Mouse (Mus musculus): ENCODE data around the gene Gsdma3. TPM values are rescaled to one million over a fixed set of nuclear protein-coding genes. Genes with fewer than 3 reads are reported as not detected.

Gsdma3 gene
- not detected in 2 replicates for polyA plus RNA-seq (2015; fragmentation: Nextera tagmentation; extraction: Ambion mirVana)

GRCm38 (mm10) chr11:98625611-98626410, at the start of gene Gsdma3, which contains the start of gene Gm12355:
Gsdma3 (plus strand) TSS chr11:98626360.
Gm12355 (minus strand) TSS chr11:98625661.
- no peaks in the 10 kb centered on the region for H3K36me3 ChIP-seq
- no peaks in the 10 kb centered on the region for H3K9me3 ChIP-seq
- no peak within 1 kb of the TSS for H3K4me3 ChIP-seq
- no peak for ATAC-seq (ENCODE audit: low FRiP score, low read depth)
- H3K9ac ChIP-seq = no peak within 1 kb of the TSS
- H3K4me1 ChIP-seq (replicated peaks) = no peaks in the 10 kb centered on the region
- H3K4me2 ChIP-seq = no peak within 1 kb of the TSS
- WGBS = 92% methylated on average over 10 of the region's 10 CpGs
- no peak within 1 kb of the TSS for H3K27ac ChIP-seq (replicated peaks)
- no peaks in the 10 kb centered on the region for H3K27me3 ChIP-seq

GRCm38 (mm10) chr11:98577776-98578175, 48.4 kb upstream of the Gsdma3 start:
- ATAC-seq (ENCODE audit: low FRiP score, low read depth) = no peak
- 82% methylated on average over 5 of the region's 5 CpGs for WGBS
- Histone ChIP-seq H3K27ac (replicated peaks) (no peak overlapping the region), H3K4me3 (no peak overlapping the region), H3K9me3 (no peaks in the 10 kb centered on the region), H3K27me3 (no peaks in the 10 kb centered on the region), H3K9ac (no peak overlapping the region), H3K4me1 (replicated peaks) (no peaks in the 10 kb centered on the region), H3K4me2 (no peak overlapping the region), H3K36me3 (peaks cover 8% of the 10 kb centered on the region)

GRCm38 (mm10) chr11:98580301-98581121, 45.6 kb upstream of the Gsdma3 start:
- Histone ChIP-seq H3K27ac (replicated peaks) (no peak overlapping the region), H3K36me3 (peaks cover 16% of the 10 kb centered on the region), H3K27me3 (no peaks in the 10 kb centered on the region), H3K9me3 (no peaks in the 10 kb centered on the region), H3K9ac (no peak overlapping the region), H3K4me2 (no peak overlapping the region), H3K4me3 (no peak overlapping the region), H3K4me1 (replicated peaks) (peaks cover 15% of the 10 kb centered on the region)
- ATAC-seq (ENCODE audit: low FRiP score, low read depth) = no peak
- WGBS = 80% methylated on average over 16 of the region's 16 CpGs

- H3K27ac ChIP-seq (replicated peaks) = no peak overlapping the region
- no peak overlapping the region for H3K4me3 ChIP-seq
- H3K9me3 ChIP-seq = no peaks in the 10 kb centered on the region
- no peak overlapping the region for H3K4me2 ChIP-seq
- no peak overlapping the region for H3K9ac ChIP-seq
- 74% methylated on average over 17 of the region's 17 CpGs for WGBS
- peaks cover 25% of the 10 kb centered on the region for H3K4me1 ChIP-seq (replicated peaks)
- peaks cover 16% of the 10 kb centered on the region for H3K36me3 ChIP-seq
- H3K27me3 ChIP-seq = no peaks in the 10 kb centered on the region
- no peak for ATAC-seq (ENCODE audit: low FRiP score, low read depth)
Measured at GRCm38 (mm10) chr11:98581286-98582029, 44.7 kb upstream of the Gsdma3 start.

GRCm38 (mm10) chr11:98582030-98582388, 44.2 kb upstream of the Gsdma3 start:
- ATAC-seq (ENCODE audit: low FRiP score, low read depth) = no peak
- 79% methylated on average over 8 of the region's 8 CpGs for WGBS

GRCm38 (mm10) chr11:98582551-98583264, 43.5 kb upstream of the Gsdma3 start:
- H3K4me2 ChIP-seq = no peak overlapping the region
- no peak overlapping the region for H3K9ac ChIP-seq
- ATAC-seq (ENCODE audit: low FRiP score, low read depth) = no peak
- no peak overlapping the region for H3K27ac ChIP-seq (replicated peaks)
- no peaks in the 10 kb centered on the region for H3K9me3 ChIP-seq
- WGBS = 90% methylated on average over 12 of the region's 12 CpGs
- peaks cover 16% of the 10 kb centered on the region for H3K36me3 ChIP-seq
- H3K27me3 ChIP-seq = no peaks in the 10 kb centered on the region
- no peak overlapping the region for H3K4me3 ChIP-seq
- peaks cover 30% of the 10 kb centered on the region for H3K4me1 ChIP-seq (replicated peaks)

More at GRCm38 (mm10) chr11:98582030-98582388, 44.2 kb upstream of the Gsdma3 start:
- Histone ChIP-seq H3K36me3 (peaks cover 16% of the 10 kb centered on the region), H3K4me3 (no peak overlapping the region), H3K27me3 (no peaks in the 10 kb centered on the region), H3K9ac (no peak overlapping the region), H3K4me1 (replicated peaks) (peaks cover 25% of the 10 kb centered on the region), H3K9me3 (no peaks in the 10 kb centered on the region), H3K4me2 (no peak overlapping the region), H3K27ac (replicated peaks) (no peak overlapping the region)

GRCm38 (mm10) chr11:98583265-98583552, 43.0 kb upstream of the Gsdma3 start:
- Histone ChIP-seq H3K4me2 (no peak overlapping the region), H3K9me3 (no peaks in the 10 kb centered on the region), H3K27me3 (no peaks in the 10 kb centered on the region), H3K4me1 (replicated peaks) (peaks cover 35% of the 10 kb centered on the region), H3K9ac (no peak overlapping the region), H3K36me3 (peaks cover 16% of the 10 kb centered on the region), H3K4me3 (no peak overlapping the region), H3K27ac (replicated peaks) (no peak overlapping the region)
- WGBS = 89% methylated on average over 3 of the region's 3 CpGs
- ATAC-seq (ENCODE audit: low FRiP score, low read depth) = no peak

DNA sequence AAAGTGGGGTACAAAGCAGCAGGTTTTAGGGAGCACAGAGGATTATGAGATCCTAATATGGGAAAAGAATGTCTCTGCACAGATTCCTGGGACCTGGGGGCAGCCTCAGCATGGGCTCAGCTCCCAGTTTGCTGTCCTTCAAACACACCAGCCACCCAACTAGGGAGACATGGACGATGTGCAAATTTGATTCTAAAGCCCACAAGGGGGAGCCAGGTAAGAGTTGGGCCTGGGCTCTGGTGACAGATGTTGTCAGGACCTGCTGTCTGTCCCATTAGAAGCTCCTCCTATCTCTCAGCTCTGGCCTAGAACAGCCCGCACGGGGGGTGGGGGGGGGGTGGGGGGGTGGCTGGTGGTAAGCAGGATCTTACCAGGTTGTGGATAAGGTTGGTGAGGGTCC, 42.6 kb upstream of the Gsdma3 start:
- Histone ChIP-seq H3K9me3 (no peaks in the 10 kb centered on the region), H3K4me2 (no peak overlapping the region), H3K4me1 (replicated peaks) (peaks cover 39% of the 10 kb centered on the region), H3K4me3 (no peak overlapping the region), H3K27ac (replicated peaks) (no peak overlapping the region), H3K9ac (no peak overlapping the region), H3K36me3 (peaks cover 16% of the 10 kb centered on the region), H3K27me3 (no peaks in the 10 kb centered on the region)
- ATAC-seq (ENCODE audit: low FRiP score, low read depth) = no peak
- 36% methylated on average over 3 of the region's 3 CpGs for WGBS

- H3K27ac ChIP-seq (replicated peaks) = no peak overlapping the region
- H3K27me3 ChIP-seq = no peaks in the 10 kb centered on the region
- no peak for ATAC-seq (ENCODE audit: low FRiP score, low read depth)
- no peak overlapping the region for H3K4me2 ChIP-seq
- H3K4me3 ChIP-seq = no peak overlapping the region
- H3K36me3 ChIP-seq = peaks cover 16% of the 10 kb centered on the region
- H3K9me3 ChIP-seq = no peaks in the 10 kb centered on the region
- no peak overlapping the region for H3K9ac ChIP-seq
- H3K4me1 ChIP-seq (replicated peaks) = peaks cover 40% of the 10 kb centered on the region
- 65% methylated on average over 1 of the region's 1 CpGs for WGBS
Measured at GRCm38 (mm10) chr11:98584146-98584545, 42.0 kb upstream of the Gsdma3 start.

- no peak overlapping the region for H3K27ac ChIP-seq (replicated peaks)
- 95% methylated on average over 6 of the region's 6 CpGs for WGBS
- H3K9me3 ChIP-seq = no peaks in the 10 kb centered on the region
- no peak overlapping the region for H3K9ac ChIP-seq
- no peak for ATAC-seq (ENCODE audit: low FRiP score, low read depth)
- H3K27me3 ChIP-seq = no peaks in the 10 kb centered on the region
- no peak overlapping the region for H3K4me3 ChIP-seq
- peaks cover 16% of the 10 kb centered on the region for H3K36me3 ChIP-seq
- H3K4me1 ChIP-seq (replicated peaks) = peaks cover 40% of the 10 kb centered on the region
- H3K4me2 ChIP-seq = no peak overlapping the region
Measured at GRCm38 (mm10) chr11:98584629-98585177, 41.5 kb upstream of the Gsdma3 start.

Data from hindbrain, embryonic 15.5 days (tissue).